Mouse (Mus musculus): ENCODE data around the gene Ganab. TPM values are rescaled to one million over a fixed set of nuclear protein-coding genes. Genes with fewer than 3 reads are reported as not detected.

Gene Ganab
- total and polyA plus RNA-seq, 2 experiments from 2014 or later = 26.4 to 56.3 TPM

DNA sequence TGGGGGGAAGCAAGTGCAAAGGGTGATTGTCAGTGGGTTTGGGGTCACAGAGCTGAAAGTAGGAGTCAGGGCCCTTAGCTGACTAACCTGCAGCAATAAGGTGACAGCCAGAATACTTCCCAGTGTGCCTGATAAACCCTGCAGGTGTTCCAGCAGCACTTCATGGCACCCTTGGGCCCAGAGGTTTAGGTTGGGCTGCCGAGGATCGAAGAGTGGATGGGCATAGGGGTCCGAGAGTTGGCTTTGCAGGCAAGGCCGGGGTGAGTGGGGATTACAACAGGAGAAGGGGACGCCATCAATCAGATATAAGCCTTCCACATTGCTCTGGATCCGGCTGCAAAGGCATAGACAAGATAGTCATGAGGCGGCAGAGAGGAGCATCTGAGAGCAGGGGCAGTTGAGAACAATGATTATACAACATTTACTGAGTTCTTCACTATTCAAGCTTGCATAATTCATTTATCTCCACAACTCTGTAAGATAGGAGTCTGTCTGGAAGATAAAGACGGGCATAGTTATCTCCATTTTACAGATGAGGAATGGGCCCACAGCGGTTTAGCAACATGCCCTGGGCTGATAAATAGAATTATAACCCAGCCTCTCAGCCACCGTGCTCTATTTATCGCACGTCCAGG is 30.1 kb downstream of the Ganab start:
- 85% methylated on average over 12 of the region's 12 CpGs for WGBS
- Histone ChIP-seq H3K4me3 (ENCODE audit: low read depth, low read length) (no peak overlapping the region), H3K27ac (ENCODE audit: low read depth) (no peak overlapping the region), H3K36me3 (replicated peaks; ENCODE audit: control insufficient read depth, insufficient read depth, low read length) (peaks cover 39% of the 10 kb centered on the region), H3K4me1 (ENCODE audit: control insufficient read depth, insufficient read depth) (0 out of 2 replicates have a peak, but pooled peaks cover 9% of the 10 kb centered on the region), H3K27me3 (ENCODE audit: control insufficient read depth, insufficient read depth, low read length) (no peaks in the 10 kb centered on the region), H3K4me2 (ENCODE audit: low read depth, low read length) (no peak overlapping the region), H3K9me3 (replicated peaks; ENCODE audit: control insufficient read depth, low read length) (no peaks in the 10 kb centered on the region), H3K9ac (replicated peaks; ENCODE audit: low read depth, low read length) (no peak overlapping the region)
- TF ChIP-seq EP300 (IDR thresholded peaks at IDR 0.05; ENCODE audit: low read depth) (no peak), CTCF (IDR thresholded peaks at IDR 0.05; ENCODE audit: low read depth) (no peak)
- ATAC-seq (ENCODE audit: insufficient read depth, low read depth) (no peak), DNase-seq (ENCODE audit: low spot score) (no peak)

- no peaks in the 10 kb centered on the region for H3K9me3 ChIP-seq (replicated peaks; ENCODE audit: control insufficient read depth, low read length)
- peak overlapping the region; percentile 89 for H3K4me2 ChIP-seq (ENCODE audit: low read depth, low read length)
- DNase-seq (ENCODE audit: low spot score) (no peak), ATAC-seq (ENCODE audit: insufficient read depth, low read depth) (no peak; the same call in 1 of the 2 replicates)
- TF ChIP-seq EP300 (IDR thresholded peaks at IDR 0.05; ENCODE audit: low read depth) = no peak
- TF ChIP-seq CTCF (IDR thresholded peaks at IDR 0.05; ENCODE audit: low read depth) = no peak
- 0 out of 2 replicates have a peak, but pooled peaks cover 9% of the 10 kb centered on the region for H3K4me1 ChIP-seq (ENCODE audit: control insufficient read depth, insufficient read depth)
- H3K9ac ChIP-seq (replicated peaks; ENCODE audit: low read depth, low read length) = peak overlapping the region; percentile 80
- H3K36me3 ChIP-seq (replicated peaks; ENCODE audit: control insufficient read depth, insufficient read depth, low read length) = peaks cover 31% of the 10 kb centered on the region
- WGBS = 20% methylated on average over 16 of the region's 16 CpGs
- H3K27ac ChIP-seq (ENCODE audit: low read depth) = peak overlapping the region; percentile 82; the same call in 1 of the 2 replicates
- no peaks in the 10 kb centered on the region for H3K27me3 ChIP-seq (ENCODE audit: control insufficient read depth, insufficient read depth, low read length)
- peak overlapping the region; percentile 74 for H3K4me3 ChIP-seq (ENCODE audit: low read depth, low read length)
Observed at GRCm38 (mm10) chr19:8928689-8929223, 30.9 kb downstream of the Ganab start.

- peak within 1 kb of the TSS; percentile 82 for H3K27ac ChIP-seq (ENCODE audit: low read depth)
- peak within 1 kb of the TSS; percentile 74 for H3K4me3 ChIP-seq (ENCODE audit: low read depth, low read length)
- under 1% methylated on average over 66 of the region's 74 CpGs for WGBS
- DNase-seq (ENCODE audit: low spot score) = peak; percentile 79
- TF ChIP-seq CTCF (IDR thresholded peaks at IDR 0.05; ENCODE audit: low read depth) (no peak; the same call in 1 of the 2 replicates), EP300 (IDR thresholded peaks at IDR 0.05; ENCODE audit: low read depth) (no peak)
- H3K36me3 ChIP-seq (replicated peaks; ENCODE audit: control insufficient read depth, insufficient read depth, low read length) = peaks cover 35% of the 10 kb centered on the region
- no peaks in the 10 kb centered on the region for H3K9me3 ChIP-seq (replicated peaks; ENCODE audit: control insufficient read depth, low read length)
- H3K27me3 ChIP-seq (ENCODE audit: control insufficient read depth, insufficient read depth, low read length) = no peaks in the 10 kb centered on the region
- 0 out of 2 replicates have a peak, but pooled peaks cover 9% of the 10 kb centered on the region for H3K4me1 ChIP-seq (ENCODE audit: control insufficient read depth, insufficient read depth)
- peak; percentile 83 for ATAC-seq (ENCODE audit: insufficient read depth, low read depth)
- H3K9ac ChIP-seq (replicated peaks; ENCODE audit: low read depth, low read length) = peak within 1 kb of the TSS; percentile 80
- peak within 1 kb of the TSS; percentile 89 for H3K4me2 ChIP-seq (ENCODE audit: low read depth, low read length)
Observed at GRCm38 (mm10) chr19:8929224-8930088, 31.6 kb downstream of the Ganab start, which contains the start of the genes Rom1 and Eml3. Gene Rom1, minus strand, starts transcription at chr19:8929356. Gene Eml3, plus strand, starts transcription at chr19:8929552.

DNA sequence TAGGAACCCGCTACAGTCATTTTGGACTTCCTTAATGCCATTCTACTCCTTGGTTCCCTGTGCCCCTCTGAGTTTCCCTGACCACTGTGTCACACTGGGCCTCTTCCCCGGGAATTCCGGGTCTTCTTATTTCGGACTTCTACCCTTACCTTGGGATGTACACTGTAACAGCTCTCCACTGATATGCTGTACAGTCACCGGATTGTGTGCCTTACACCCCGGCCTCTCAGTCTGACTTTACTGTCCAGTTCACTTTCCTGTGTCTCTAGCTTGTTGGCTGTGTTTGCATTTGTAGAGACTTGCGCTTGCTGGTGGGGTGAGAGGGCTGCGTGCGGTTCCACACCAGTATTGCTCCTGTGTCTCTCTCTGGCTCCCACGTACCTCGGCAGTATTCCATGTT is 32.2 kb downstream of the Ganab start:
- no peak for DNase-seq (ENCODE audit: low spot score)
- TF ChIP-seq CTCF (IDR thresholded peaks at IDR 0.05; ENCODE audit: low read depth) (no peak), EP300 (IDR thresholded peaks at IDR 0.05; ENCODE audit: low read depth) (no peak)
- 12% methylated on average over 11 of the region's 11 CpGs for WGBS
- Histone ChIP-seq H3K9me3 (replicated peaks; ENCODE audit: control insufficient read depth, low read length) (no peaks in the 10 kb centered on the region), H3K4me1 (ENCODE audit: control insufficient read depth, insufficient read depth) (0 out of 2 replicates have a peak, but pooled peaks cover 9% of the 10 kb centered on the region), H3K27ac (ENCODE audit: low read depth) (peak overlapping the region; percentile 82), H3K4me2 (ENCODE audit: low read depth, low read length) (peak overlapping the region; percentile 89), H3K4me3 (ENCODE audit: low read depth, low read length) (peak overlapping the region; percentile 74), H3K9ac (replicated peaks; ENCODE audit: low read depth, low read length) (peak overlapping the region; percentile 80), H3K36me3 (replicated peaks; ENCODE audit: control insufficient read depth, insufficient read depth, low read length) (peaks cover 41% of the 10 kb centered on the region), H3K27me3 (ENCODE audit: control insufficient read depth, insufficient read depth, low read length) (no peaks in the 10 kb centered on the region)
- ATAC-seq (ENCODE audit: insufficient read depth, low read depth) = no peak

GRCm38 (mm10) chr19:8930771-8931170 is 32.9 kb downstream of the Ganab start:
- Histone ChIP-seq H3K4me3 (ENCODE audit: low read depth, low read length) (peak overlapping the region; percentile 74), H3K36me3 (replicated peaks; ENCODE audit: control insufficient read depth, insufficient read depth, low read length) (peaks cover 39% of the 10 kb centered on the region), H3K9ac (replicated peaks; ENCODE audit: low read depth, low read length) (no peak overlapping the region), H3K27me3 (ENCODE audit: control insufficient read depth, insufficient read depth, low read length) (no peaks in the 10 kb centered on the region), H3K9me3 (replicated peaks; ENCODE audit: control insufficient read depth, low read length) (no peaks in the 10 kb centered on the region), H3K27ac (ENCODE audit: low read depth) (no peak overlapping the region), H3K4me2 (ENCODE audit: low read depth, low read length) (peak overlapping the region; percentile 89), H3K4me1 (ENCODE audit: control insufficient read depth, insufficient read depth) (0 out of 2 replicates have a peak, but pooled peaks cover 9% of the 10 kb centered on the region)
- WGBS = 82% methylated on average over 7 of the region's 7 CpGs
- ATAC-seq (ENCODE audit: insufficient read depth, low read depth) = no peak
- TF ChIP-seq CTCF (IDR thresholded peaks at IDR 0.05; ENCODE audit: low read depth) (no peak), EP300 (IDR thresholded peaks at IDR 0.05; ENCODE audit: low read depth) (no peak)
- no peak for DNase-seq (ENCODE audit: low spot score)
